Mouse (Mus musculus) embryonic facial prominence, embryonic 12.5 days (tissue): ENCODE data around the gene Klhl29. TPM values are rescaled to one million over a fixed set of nuclear protein-coding genes. Genes with fewer than 3 reads are reported as not detected.
A peak's percentile ranks its signal among the peaks of the same experiment; 100 is the strongest.

Source experiments
- ATAC-seq: fragments of 200-750 bp; cut with Nextera tagmentation; 2 replicates; pipeline ENCODE4 v1.8.0; 2017; ENCODE audit not compliant: insufficient number of reproducible peaks, insufficient read depth, low FRiP score, low TSS enrichment
- H3K27ac ChIP-seq: fragments of 300-500 bp; sonication (generic); 2 replicates; pipeline ENCODE4 v1.5.1; 2016; ENCODE audit warnings: mild to moderate bottlenecking
- H3K27me3 ChIP-seq: fragments of 300-500 bp; sonication (generic); 2 replicates; pipeline ENCODE4 v1.6.1; 2016; ENCODE audit warnings: mild to moderate bottlenecking, moderate library complexity
- H3K36me3 ChIP-seq: fragments of 300-500 bp; sonication (generic); 2 replicates; pipeline ENCODE4 v1.6.1; 2016; ENCODE audit warnings: mild to moderate bottlenecking
- H3K4me1 ChIP-seq: fragments of 300-500 bp; sonication (generic); 2 replicates; pipeline ENCODE4 v1.6.1; 2016
- H3K4me2 ChIP-seq: fragments of 300-500 bp; sonication (generic); replicated peaks from 2 replicates; pipeline ENCODE4 v1.6.1; 2016; ENCODE audit warnings: mild to moderate bottlenecking, moderate library complexity
- H3K4me3 ChIP-seq: fragments of 300-500 bp; sonication (generic); 2 replicates; pipeline ENCODE4 v1.5.1; 2016; ENCODE audit warnings: mild to moderate bottlenecking
- H3K9ac ChIP-seq: fragments of 300-500 bp; sonication (generic); 2 replicates; pipeline ENCODE4 v1.6.1; 2016; ENCODE audit warnings: mild to moderate bottlenecking, moderate library complexity
- H3K9me3 ChIP-seq: fragments of 300-500 bp; sonication (generic); 2 replicates; pipeline ENCODE4 v1.6.1; 2016; ENCODE audit warnings: mild to moderate bottlenecking, moderate library complexity
- WGBS: fragments of 180-500 bp; shearing (Covaris S2); methylation state at CpG from one replicate; pipeline ENCODE4 v1.1.7; 2016; 5-methylcytosine and 5-hydroxymethylcytosine counted together
- polyA plus RNA-seq: library from polyadenylated mRNA; unstranded; fragments of >200 nt; fragmentation: Nextera tagmentation; extraction: Ambion mirVana; gene quantifications from 2 replicates; pipeline ENCODE4 v1.2.1, GENCODE M21; 2016

Gene Klhl29
- 2.6 and 3.4 TPM in 2 replicates for polyA plus RNA-seq

GRCm38 (mm10) chr12:5375616-5376461 is at the start of gene Klhl29:
Gene Klhl29 (minus strand): TSS chr12:5375682.
- no peaks in the 10 kb centered on the region for H3K36me3 ChIP-seq
- WGBS = under 1% methylated on average over 63 of the region's 66 CpGs
- H3K4me3 ChIP-seq = peak within 1 kb of the TSS; percentile 84
- H3K27me3 ChIP-seq = peaks cover 8% of the 10 kb centered on the region; the same call in 1 of the 2 replicates
- H3K27ac ChIP-seq = peak within 1 kb of the TSS; percentile 81
- H3K9ac ChIP-seq = peak within 1 kb of the TSS; percentile 78
- peak within 1 kb of the TSS; percentile 97 for H3K4me2 ChIP-seq
- peaks cover 18% of the 10 kb centered on the region; the same call in 1 of the 2 replicates for H3K4me1 ChIP-seq
- peak; percentile 92 for ATAC-seq
- no peaks in the 10 kb centered on the region for H3K9me3 ChIP-seq

GRCm38 (mm10) chr12:5425276-5425675 is 49.8 kb upstream of the Klhl29 start:
- Histone ChIP-seq H3K4me1 (0 out of 2 replicates have a peak, but pooled peaks cover 4% of the 10 kb centered on the region), H3K9me3 (no peaks in the 10 kb centered on the region), H3K4me3 (no peak overlapping the region), H3K4me2 (no peak overlapping the region), H3K27me3 (no peaks in the 10 kb centered on the region), H3K9ac (no peak overlapping the region), H3K36me3 (no peaks in the 10 kb centered on the region), H3K27ac (no peak overlapping the region)
- ATAC-seq = no peak
- WGBS = 34% methylated on average over 4 of the region's 4 CpGs

GRCm38 (mm10) chr12:5415806-5416205 is 40.3 kb upstream of the Klhl29 start:
- Histone ChIP-seq H3K9ac (no peak overlapping the region), H3K9me3 (no peaks in the 10 kb centered on the region), H3K4me2 (no peak overlapping the region), H3K4me1 (peaks cover 18% of the 10 kb centered on the region), H3K36me3 (no peaks in the 10 kb centered on the region), H3K4me3 (no peak overlapping the region), H3K27ac (no peak overlapping the region), H3K27me3 (no peaks in the 10 kb centered on the region)
- WGBS = 42% methylated on average over 3 of the region's 3 CpGs
- no peak for ATAC-seq

- peaks cover 27% of the 10 kb centered on the region for H3K4me1 ChIP-seq
- no peaks in the 10 kb centered on the region for H3K36me3 ChIP-seq
- ATAC-seq = no peak
- no peak overlapping the region for H3K27ac ChIP-seq
- H3K4me2 ChIP-seq = no peak overlapping the region
- no peak overlapping the region for H3K9ac ChIP-seq
- no peaks in the 10 kb centered on the region for H3K9me3 ChIP-seq
- no peaks in the 10 kb centered on the region for H3K27me3 ChIP-seq
- H3K4me3 ChIP-seq = no peak overlapping the region
Observed at GRCm38 (mm10) chr12:5413976-5414375, 38.5 kb upstream of the Klhl29 start.

GRCm38 (mm10) chr12:5411761-5412537 is 36.5 kb upstream of the Klhl29 start:
- H3K27ac ChIP-seq = no peak overlapping the region
- no peaks in the 10 kb centered on the region for H3K27me3 ChIP-seq
- H3K9ac ChIP-seq = no peak overlapping the region
- ATAC-seq = no peak
- no peaks in the 10 kb centered on the region for H3K9me3 ChIP-seq
- H3K4me1 ChIP-seq = peaks cover 27% of the 10 kb centered on the region
- no peak overlapping the region for H3K4me3 ChIP-seq
- H3K4me2 ChIP-seq = no peak overlapping the region
- no peaks in the 10 kb centered on the region for H3K36me3 ChIP-seq
- WGBS = 66% methylated on average over 13 of the region's 13 CpGs

- Histone ChIP-seq H3K4me2 (no peak overlapping the region), H3K27ac (no peak overlapping the region), H3K36me3 (no peaks in the 10 kb centered on the region), H3K27me3 (no peaks in the 10 kb centered on the region), H3K4me1 (peaks cover 27% of the 10 kb centered on the region), H3K9me3 (no peaks in the 10 kb centered on the region), H3K9ac (no peak overlapping the region), H3K4me3 (no peak overlapping the region)
- ATAC-seq = no peak
- 83% methylated on average over 4 of the region's 4 CpGs for WGBS
Observed at GRCm38 (mm10) chr12:5411346-5411745, 35.9 kb upstream of the Klhl29 start.

- ATAC-seq = peak; percentile 89
- no peaks in the 10 kb centered on the region for H3K36me3 ChIP-seq
- no peak overlapping the region for H3K9ac ChIP-seq
- no peak overlapping the region for H3K4me3 ChIP-seq
- H3K4me2 ChIP-seq = peak overlapping the region; percentile 42
- peak overlapping the region; percentile 17; the same call in 1 of the 2 replicates for H3K27ac ChIP-seq
- H3K9me3 ChIP-seq = no peaks in the 10 kb centered on the region
- H3K27me3 ChIP-seq = no peaks in the 10 kb centered on the region
- peaks cover 25% of the 10 kb centered on the region for H3K4me1 ChIP-seq
- 5% methylated on average over 16 of the region's 16 CpGs for WGBS
Observed at GRCm38 (mm10) chr12:5410391-5411115, 35.1 kb upstream of the Klhl29 start.

GRCm38 (mm10) chr12:5407175-5407574 is 31.7 kb upstream of the Klhl29 start:
- 89% methylated on average over 8 of the region's 8 CpGs for WGBS

GRCm38 (mm10) chr12:5397423-5397822 is 21.9 kb upstream of the Klhl29 start:
- Histone ChIP-seq H3K4me1 (peaks cover 16% of the 10 kb centered on the region), H3K27ac (no peak overlapping the region), H3K36me3 (no peaks in the 10 kb centered on the region), H3K9me3 (no peaks in the 10 kb centered on the region), H3K27me3 (no peaks in the 10 kb centered on the region), H3K4me2 (no peak overlapping the region), H3K4me3 (no peak overlapping the region), H3K9ac (no peak overlapping the region)
- WGBS = 54% methylated on average over 5 of the region's 5 CpGs
- ATAC-seq = no peak

More at GRCm38 (mm10) chr12:5407175-5407574, 31.7 kb upstream of the Klhl29 start:
- no peak for ATAC-seq
- Histone ChIP-seq H3K9ac (no peak overlapping the region), H3K27me3 (no peaks in the 10 kb centered on the region), H3K36me3 (no peaks in the 10 kb centered on the region), H3K4me3 (no peak overlapping the region), H3K4me1 (peaks cover 22% of the 10 kb centered on the region), H3K27ac (no peak overlapping the region), H3K9me3 (no peaks in the 10 kb centered on the region), H3K4me2 (no peak overlapping the region)

- H3K36me3 ChIP-seq = no peaks in the 10 kb centered on the region
- H3K27me3 ChIP-seq = no peaks in the 10 kb centered on the region
- H3K9me3 ChIP-seq = no peaks in the 10 kb centered on the region
- H3K4me2 ChIP-seq = no peak overlapping the region
- peak overlapping the region; percentile 51; the same call in 1 of the 2 replicates for H3K27ac ChIP-seq
- WGBS = 23% methylated on average over 3 of the region's 3 CpGs
- H3K9ac ChIP-seq = no peak overlapping the region
- H3K4me1 ChIP-seq = peaks cover 16% of the 10 kb centered on the region
- ATAC-seq = 0 out of 2 replicates have a peak, but pooled peaks have one; percentile 43
- no peak overlapping the region for H3K4me3 ChIP-seq
Observed at GRCm38 (mm10) chr12:5395188-5395587, 19.7 kb upstream of the Klhl29 start.

- 76% methylated on average over 1 of the region's 1 CpGs for WGBS
- ATAC-seq = no peak
- H3K9ac ChIP-seq = no peak overlapping the region
- no peak overlapping the region for H3K27ac ChIP-seq
- H3K4me2 ChIP-seq = no peak overlapping the region
- no peaks in the 10 kb centered on the region for H3K9me3 ChIP-seq
- no peaks in the 10 kb centered on the region for H3K4me1 ChIP-seq
- H3K4me3 ChIP-seq = no peak overlapping the region
- H3K36me3 ChIP-seq = no peaks in the 10 kb centered on the region
- no peaks in the 10 kb centered on the region for H3K27me3 ChIP-seq
Observed at GRCm38 (mm10) chr12:5387112-5387511, 11.6 kb upstream of the Klhl29 start.
